ENCODE assay signal across 8 mouse cellular contexts in the genomic region with DNA sequence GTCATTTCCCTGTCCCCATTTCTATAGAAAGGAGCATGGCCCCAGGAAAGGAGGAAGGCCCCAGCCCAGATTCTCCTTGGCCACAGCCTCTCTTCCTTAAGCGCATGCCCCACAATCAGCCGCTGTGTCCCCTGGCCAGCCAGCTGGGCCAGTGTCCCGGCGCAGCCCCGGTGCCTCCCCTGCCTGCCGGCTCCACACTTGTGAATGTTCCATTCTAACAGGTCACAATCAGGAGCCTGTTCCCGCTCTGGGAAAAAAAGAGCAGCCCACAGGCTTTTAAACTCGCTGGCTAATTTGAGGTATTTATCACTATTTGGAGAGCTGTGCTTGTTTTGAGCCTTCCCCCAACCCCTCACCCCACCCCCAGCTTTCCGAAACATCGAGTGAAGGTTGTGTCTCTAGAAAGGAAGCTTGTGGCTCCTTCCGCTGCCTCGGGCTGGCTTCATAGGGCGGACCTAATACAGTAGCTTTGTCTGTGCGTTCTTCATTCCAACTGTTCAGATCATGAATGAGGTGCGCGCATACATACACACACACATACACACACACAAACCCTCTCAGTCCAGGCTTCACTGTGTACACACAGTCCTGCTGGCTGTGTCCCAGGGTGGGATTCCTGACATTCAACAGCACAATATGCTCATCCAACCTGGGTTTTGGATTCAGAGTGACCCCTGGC.
DNase-seq lines count a peak whose midpoint lies in the region; ATAC-seq lines count a peak whose summit lies in the region.

No protein-coding gene starts in this region.

- WGBS in midbrain, embryonic 16.5 days, result 69% methylated on average over 16 of the region's 16 CpGs
- WGBS in midbrain, embryonic 15.5 days, result 63% methylated on average over 16 of the region's 16 CpGs
- WGBS in embryonic facial prominence, embryonic 15.5 days, result 39% methylated on average over 16 of the region's 16 CpGs
- WGBS in midbrain, embryonic 14.5 days, result 74% methylated on average over 16 of the region's 16 CpGs

- no peaks in the 10 kb centered on the region for H3K9me3 ChIP-seq in midbrain, embryonic 16.5 days (replicated peaks; ENCODE audit: control insufficient read depth, low read length, poor library complexity, severe bottlenecking)
- H3K9me3 ChIP-seq in midbrain, embryonic 15.5 days, result no peaks in the 10 kb centered on the region
- no peaks in the 10 kb centered on the region for H3K9me3 ChIP-seq in embryonic facial prominence, embryonic 15.5 days (replicated peaks)
- no peaks in the 10 kb centered on the region for H3K9me3 ChIP-seq in midbrain, embryonic 14.5 days (ENCODE audit: control insufficient read depth, low read length)

- H3K4me3 ChIP-seq in midbrain, embryonic 16.5 days (ENCODE audit: low read depth, low read length), result no peak overlapping the region
- H3K4me3 ChIP-seq in midbrain, embryonic 15.5 days, result no peak overlapping the region
- no peak overlapping the region for H3K4me3 ChIP-seq in embryonic facial prominence, embryonic 15.5 days (replicated peaks)
- H3K4me3 ChIP-seq in midbrain, embryonic 14.5 days (replicated peaks; ENCODE audit: low read depth, low read length), result no peak overlapping the region

- no peaks in the 10 kb centered on the region for H3K27me3 ChIP-seq in midbrain, embryonic 16.5 days (ENCODE audit: control insufficient read depth, insufficient read depth, low read depth, low read length)
- no peaks in the 10 kb centered on the region for H3K27me3 ChIP-seq in midbrain, embryonic 15.5 days (replicated peaks)
- H3K27me3 ChIP-seq in embryonic facial prominence, embryonic 15.5 days, result no peaks in the 10 kb centered on the region
- no peaks in the 10 kb centered on the region for H3K27me3 ChIP-seq in midbrain, embryonic 14.5 days (ENCODE audit: control insufficient read depth, insufficient read depth, low read length)

- H3K4me2 ChIP-seq in midbrain, embryonic 16.5 days (ENCODE audit: low read length), result no peak overlapping the region
- no peak overlapping the region for H3K4me2 ChIP-seq in midbrain, embryonic 15.5 days
- no peak overlapping the region for H3K4me2 ChIP-seq in embryonic facial prominence, embryonic 15.5 days (replicated peaks)
- H3K4me2 ChIP-seq in midbrain, embryonic 14.5 days (ENCODE audit: low read length), result no peak overlapping the region

- H3K36me3 ChIP-seq in midbrain, embryonic 16.5 days (ENCODE audit: control insufficient read depth, insufficient read depth, low read length), result no peaks in the 10 kb centered on the region
- no peaks in the 10 kb centered on the region for H3K36me3 ChIP-seq in midbrain, embryonic 15.5 days (replicated peaks)
- H3K36me3 ChIP-seq in embryonic facial prominence, embryonic 15.5 days, result no peaks in the 10 kb centered on the region
- no peaks in the 10 kb centered on the region for H3K36me3 ChIP-seq in midbrain, embryonic 14.5 days (ENCODE audit: control insufficient read depth, insufficient read depth, low read length)

- peaks cover 5% of the 10 kb centered on the region; the same call in 1 of the 2 replicates for H3K4me1 ChIP-seq in midbrain, embryonic 16.5 days (ENCODE audit: control insufficient read depth, insufficient read depth, low read length)
- H3K4me1 ChIP-seq in midbrain, embryonic 15.5 days, result 0 out of 2 replicates have a peak, but pooled peaks cover under 1% of the 10 kb centered on the region
- H3K4me1 ChIP-seq in embryonic facial prominence, embryonic 15.5 days, result peaks cover 15% of the 10 kb centered on the region; the same call in 1 of the 2 replicates
- no peaks in the 10 kb centered on the region; the same call in 1 of the 2 replicates for H3K4me1 ChIP-seq in midbrain, embryonic 14.5 days (ENCODE audit: control insufficient read depth, insufficient read depth, low read length)

- H3K27ac ChIP-seq in midbrain, embryonic 16.5 days (ENCODE audit: low read length), result peak overlapping the region; percentile 40; the same call in 1 of the 2 replicates
- H3K27ac ChIP-seq in midbrain, embryonic 15.5 days, result no peak overlapping the region
- H3K27ac ChIP-seq in embryonic facial prominence, embryonic 15.5 days (replicated peaks), result 0 out of 2 replicates have a peak overlapping the region, but pooled peaks have one; percentile 17
- H3K27ac ChIP-seq in midbrain, embryonic 14.5 days (replicated peaks; ENCODE audit: low read depth, low read length), result no peak overlapping the region

- no peak overlapping the region for H3K9ac ChIP-seq in midbrain, embryonic 16.5 days (ENCODE audit: low read depth, low read length)
- H3K9ac ChIP-seq in midbrain, embryonic 15.5 days, result no peak overlapping the region
- H3K9ac ChIP-seq in embryonic facial prominence, embryonic 15.5 days, result no peak overlapping the region
- H3K9ac ChIP-seq in midbrain, embryonic 14.5 days (replicated peaks; ENCODE audit: low read length), result no peak overlapping the region

- no peak for ATAC-seq in midbrain, embryonic 16.5 days
- ATAC-seq in midbrain, embryonic 15.5 days (replicated peaks), result no peak
- ATAC-seq in embryonic facial prominence, embryonic 15.5 days (ENCODE audit: insufficient number of reproducible peaks, low FRiP score, low TSS enrichment, low read depth), result 0 out of 2 replicates have a peak, but pooled peaks have one; percentile 26
- no peak for ATAC-seq in midbrain, embryonic 14.5 days (ENCODE audit: low FRiP score, low TSS enrichment)

- peak; percentile 71 for DNase-seq in layer of hippocampus, adult 9-11 months
- peak; percentile 49 to 53 for DNase-seq in right cerebral cortex, postnatal 36 days (ENCODE audit: low spot score in 2 of 2)
- no peak for DNase-seq in spleen, adult 18-20 months
- DNase-seq in midbrain, embryonic 14.5 days, result no peak
- DNase-seq in spleen, postnatal 4 days (ENCODE audit: low spot score in 2 of 2), result no peak

Comparison
In these comparisons a context has a peak if more than half of its experiments do, and no peak if none do; other contexts are left out.
1. H3K27ac ChIP-seq: peak in midbrain, embryonic 16.5 days (single experiment) and embryonic facial prominence, embryonic 15.5 days (single experiment); none in midbrain, embryonic 15.5 days (single experiment) and midbrain, embryonic 14.5 days (single experiment).
2. DNase-seq: peak in layer of hippocampus, adult 9-11 months (single experiment) and right cerebral cortex, postnatal 36 days (2 of 2); none in spleen, adult 18-20 months (0 of 2), midbrain, embryonic 14.5 days (single experiment) and spleen, postnatal 4 days (0 of 2).